Mouse (Mus musculus): ENCODE data around the gene Lrp6.

Gene Lrp6

GRCm38 (mm10) chr6:134566818-134567485, at the start of gene Lrp6:
Gene Lrp6, minus strand, starts transcription at chr6:134566965.
- peak; percentile 87 to 92 for DNase-seq

- peak; percentile 92 to 95 for DNase-seq
Measured at GRCm38 (mm10) chr6:134614723-134615648, 48.2 kb upstream of the Lrp6 start.

- no peak for DNase-seq
Measured at GRCm38 (mm10) chr6:134614322-134614721, 47.6 kb upstream of the Lrp6 start.

GRCm38 (mm10) chr6:134611896-134612295, 45.1 kb upstream of the Lrp6 start:
- DNase-seq: peak; percentile 62

GRCm38 (mm10) chr6:134610380-134610779, 43.6 kb upstream of the Lrp6 start:
- no peak for DNase-seq

- peak; percentile 58 to 60 for DNase-seq
Measured at GRCm38 (mm10) chr6:134606949-134607746, 40.4 kb upstream of the Lrp6 start.

GRCm38 (mm10) chr6:134606540-134606939, 39.8 kb upstream of the Lrp6 start:
- DNase-seq: no peak

GRCm38 (mm10) chr6:134605196-134605595, 38.4 kb upstream of the Lrp6 start:
- no peak for DNase-seq

GRCm38 (mm10) chr6:134602371-134603003, 35.7 kb upstream of the Lrp6 start:
- no peak for DNase-seq

GRCm38 (mm10) chr6:134601766-134602165, 35.0 kb upstream of the Lrp6 start:
- no peak for DNase-seq

- no peak for DNase-seq
Measured at GRCm38 (mm10) chr6:134601130-134601529, 34.4 kb upstream of the Lrp6 start.

GRCm38 (mm10) chr6:134599239-134599638, 32.5 kb upstream of the Lrp6 start:
- DNase-seq: no peak

GRCm38 (mm10) chr6:134597651-134598229, 31.0 kb upstream of the Lrp6 start:
- no peak for DNase-seq

- no peak for DNase-seq
Measured at GRCm38 (mm10) chr6:134594569-134595442, 28.0 kb upstream of the Lrp6 start.

- no peak for DNase-seq
Measured at GRCm38 (mm10) chr6:134591614-134592013, 24.8 kb upstream of the Lrp6 start.

GRCm38 (mm10) chr6:134586241-134586640, 19.5 kb upstream of the Lrp6 start:
- DNase-seq: no peak

- no peak for DNase-seq
Measured at GRCm38 (mm10) chr6:134584616-134585015, 17.9 kb upstream of the Lrp6 start.

GRCm38 (mm10) chr6:134582110-134582509, 15.3 kb upstream of the Lrp6 start:
- no peak for DNase-seq

- DNase-seq: no peak
Measured at GRCm38 (mm10) chr6:134579506-134579905, 12.7 kb upstream of the Lrp6 start.

GRCm38 (mm10) chr6:134578039-134578438, 11.3 kb upstream of the Lrp6 start:
- DNase-seq: no peak

GRCm38 (mm10) chr6:134575288-134575741, 8.6 kb upstream of the Lrp6 start:
- no peak for DNase-seq

Data from cerebellum, postnatal 14 days (tissue).